Mouse (Mus musculus) forebrain, embryonic 11.5 days (tissue): ENCODE results near the gene Leng1. TPM values are rescaled to one million over a fixed set of nuclear protein-coding genes. Genes with fewer than 3 reads are reported as not detected.
A peak's percentile ranks its signal among the peaks of the same experiment; 100 is the strongest.

Source experiments
- ATAC-seq: fragments of 200-750 bp; cut with Nextera tagmentation; replicated peaks from 2 replicates; pipeline ENCODE4 v1.8.0; 2017; ENCODE audit warnings: moderate TSS enrichment; ENCODE audit not compliant: low FRiP score
- DNase-seq: peaks from one replicate; pipeline ENCODE4 v3.0.0-alpha.2; 2017; ENCODE audit warnings: low spot score
- H3K27ac ChIP-seq: fragments of 300-500 bp; sonication (generic); 2 replicates; pipeline ENCODE4 v1.5.1; 2014; ENCODE audit warnings: low read depth, low read length
- H3K27me3 ChIP-seq: fragments of 300-500 bp; sonication (generic); 2 replicates; pipeline ENCODE4 v1.6.1; 2014; ENCODE audit warnings: mild to moderate bottlenecking, low read length, mixed read lengths; ENCODE audit not compliant: control insufficient read depth, insufficient read depth
- H3K36me3 ChIP-seq: fragments of 300-500 bp; sonication (generic); 2 replicates; pipeline ENCODE4 v1.6.1; 2014; ENCODE audit warnings: mild to moderate bottlenecking, low read length, moderate library complexity, mixed read lengths; ENCODE audit not compliant: control insufficient read depth, insufficient read depth
- H3K4me1 ChIP-seq: fragments of 300-500 bp; sonication (generic); replicated peaks from 2 replicates; pipeline ENCODE4 v1.6.1; 2014; ENCODE audit warnings: low read length, mixed read lengths; ENCODE audit not compliant: control insufficient read depth, insufficient read depth
- H3K4me2 ChIP-seq: fragments of 300-500 bp; sonication (generic); 2 replicates; pipeline ENCODE4 v1.6.1; 2014; ENCODE audit warnings: low read depth, mild to moderate bottlenecking, low read length, moderate library complexity, mixed read lengths; ENCODE audit not compliant: severe bottlenecking
- H3K4me3 ChIP-seq: fragments of 300-500 bp; sonication (generic); 2 replicates; pipeline ENCODE4 v1.5.1; 2014; ENCODE audit warnings: low read depth, low read length
- H3K9ac ChIP-seq: fragments of 300-500 bp; sonication (generic); 2 replicates; pipeline ENCODE4 v1.6.1; 2014; ENCODE audit warnings: low read length
- H3K9me3 ChIP-seq: fragments of 300-500 bp; sonication (generic); 2 replicates; pipeline ENCODE4 v1.6.1; 2016; ENCODE audit warnings: low read length, mixed read lengths; ENCODE audit not compliant: control insufficient read depth
- WGBS: fragments of 180-500 bp; shearing (Covaris S2); extraction: QIAGEN DNeasy Blood & Tissue Kit; methylation state at CpG from one replicate; pipeline ENCODE4 v1.1.7; 2014; 5-methylcytosine and 5-hydroxymethylcytosine counted together
- polyA plus RNA-seq: library from polyadenylated mRNA; unstranded; fragments of >200 nt; fragmentation: Nextera tagmentation; extraction: Ambion mirVana; gene quantifications from 2 replicates; pipeline ENCODE4 v1.2.1, GENCODE M21; 2014

Gene Leng1
- polyA plus RNA-seq, 1 experiment from 2014 or later: 15.0 TPM

DNA sequence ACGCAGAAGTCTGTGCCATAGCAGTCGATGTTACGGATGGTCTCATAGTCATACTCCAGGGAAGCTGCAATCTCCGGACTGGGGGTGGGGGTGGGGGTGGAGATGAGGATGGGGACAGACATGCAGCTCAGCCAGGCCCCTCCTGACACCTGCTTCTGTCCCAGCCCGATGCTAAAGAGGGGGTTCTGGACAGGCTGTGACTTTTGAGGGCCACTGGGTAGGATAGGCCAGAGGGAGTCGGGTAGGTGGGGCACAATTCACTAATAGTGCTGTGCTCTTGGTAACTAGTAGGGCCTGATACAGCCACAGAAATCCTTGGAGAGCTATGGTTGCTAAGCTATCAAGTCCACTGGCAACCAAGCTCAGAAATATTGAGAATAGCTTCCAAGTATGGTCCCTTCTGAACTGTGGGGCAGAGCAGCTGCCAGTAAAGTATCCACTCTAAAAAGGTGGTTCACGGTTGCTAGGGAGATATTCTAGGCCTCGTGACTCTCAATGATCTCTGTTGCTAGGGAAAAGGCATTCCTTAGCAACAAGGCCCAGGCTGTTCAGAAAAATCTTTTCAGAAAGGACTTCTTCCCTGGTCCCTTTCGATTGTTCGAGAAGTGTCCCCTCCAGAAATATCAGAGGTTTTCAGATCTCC, 18.4 kb upstream of the Leng1 start:
- peak; percentile 64 for ATAC-seq
- Histone ChIP-seq H3K27ac (peak overlapping the region; percentile 53), H3K4me3 (no peak overlapping the region), H3K27me3 (no peaks in the 10 kb centered on the region), H3K36me3 (no peaks in the 10 kb centered on the region; the same call in 1 of the 2 replicates), H3K4me2 (no peak overlapping the region), H3K4me1 (0 out of 2 replicates have a peak, but pooled peaks cover 2% of the 10 kb centered on the region), H3K9me3 (no peaks in the 10 kb centered on the region), H3K9ac (no peak overlapping the region)
- 70% methylated on average over 10 of the region's 10 CpGs for WGBS
- DNase-seq: no peak

DNA sequence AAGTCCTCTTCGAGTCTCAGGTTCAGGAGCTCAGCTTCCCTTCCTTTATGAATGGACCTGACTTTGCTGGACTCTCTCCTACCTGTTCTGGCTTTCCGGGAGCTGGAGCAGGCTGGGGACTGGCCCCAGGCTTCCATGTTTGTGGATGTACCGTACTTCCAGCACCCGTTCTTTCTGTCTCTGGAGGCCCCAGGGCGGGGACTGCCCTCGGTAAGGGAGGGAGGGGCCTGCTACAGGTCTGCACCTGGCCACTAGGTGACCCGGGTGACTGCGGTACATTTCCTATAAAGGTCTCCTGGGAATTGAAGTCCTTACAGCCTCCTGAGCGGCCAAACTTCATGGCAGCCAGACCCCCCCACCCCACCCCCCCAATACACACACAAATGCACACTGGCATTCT, 11.7 kb upstream of the Leng1 start, which contains the start of gene Tmc4:
TSS of gene Tmc4 (minus strand) at position 212 of the 400 bp plus-strand sequence.
- WGBS: 56% methylated on average over 9 of the region's 9 CpGs
- H3K36me3 ChIP-seq: no peaks in the 10 kb centered on the region

DNA sequence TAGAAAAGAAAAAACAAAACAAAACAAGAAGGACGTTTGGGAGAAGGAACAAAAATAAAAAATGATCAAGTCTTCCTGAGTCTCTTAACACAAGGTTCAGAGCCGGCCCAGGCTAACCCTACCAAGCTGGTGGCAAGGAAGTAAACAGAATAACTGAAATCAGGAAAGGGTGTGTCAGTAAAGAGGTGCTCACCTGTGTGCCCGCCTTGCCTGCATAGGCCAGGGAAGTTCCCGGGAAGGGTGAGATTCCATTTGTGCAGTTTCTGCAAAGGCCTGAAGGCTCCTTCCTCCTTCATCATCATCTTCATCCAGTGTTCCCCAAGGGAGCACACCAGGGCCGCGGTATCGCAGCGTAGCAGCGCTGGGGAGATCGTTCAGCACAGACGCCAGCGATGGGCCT, 10.7 kb upstream of the Leng1 start:
- ATAC-seq (no peak), DNase-seq (no peak)
- H3K4me2 ChIP-seq: no peak overlapping the region
- no peaks in the 10 kb centered on the region for H3K36me3 ChIP-seq
- H3K27ac ChIP-seq: no peak overlapping the region
- no peak overlapping the region for H3K9ac ChIP-seq
- H3K27me3 ChIP-seq: no peaks in the 10 kb centered on the region
- H3K9me3 ChIP-seq: no peaks in the 10 kb centered on the region
- 90% methylated on average over 12 of the region's 12 CpGs for WGBS
- no peak overlapping the region for H3K4me3 ChIP-seq
- no peaks in the 10 kb centered on the region for H3K4me1 ChIP-seq

More for the DNA sequence above, 11.7 kb upstream of the Leng1 start, which contains the start of gene Tmc4:
- no peak within 1 kb of the TSS for H3K27ac ChIP-seq
- no peaks in the 10 kb centered on the region for H3K27me3 ChIP-seq
- no peaks in the 10 kb centered on the region for H3K4me1 ChIP-seq
- no peaks in the 10 kb centered on the region for H3K9me3 ChIP-seq
- DNase-seq: no peak
- no peak within 1 kb of the TSS for H3K4me2 ChIP-seq
- no peak within 1 kb of the TSS for H3K9ac ChIP-seq
- ATAC-seq: no peak
- H3K4me3 ChIP-seq: no peak within 1 kb of the TSS

DNA sequence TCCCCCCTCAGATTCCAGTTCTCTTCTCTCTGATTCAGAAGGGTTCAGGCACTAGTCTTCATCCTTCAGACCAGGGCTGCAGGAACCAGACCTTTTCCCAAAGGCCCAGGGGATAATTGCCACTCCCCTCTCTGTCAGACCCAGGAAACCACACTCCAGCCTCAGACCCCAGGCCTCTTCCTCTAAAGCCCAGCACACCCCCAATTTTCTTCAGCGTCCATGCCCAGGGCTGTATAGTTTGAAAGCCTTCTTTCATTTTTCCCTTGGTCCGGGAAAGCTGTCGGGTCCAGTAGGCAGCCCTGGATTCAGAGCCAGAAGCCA, 9.5 kb upstream of the Leng1 start:
- DNase-seq: no peak
- no peak overlapping the region for H3K9ac ChIP-seq
- no peak overlapping the region for H3K4me2 ChIP-seq
- H3K9me3 ChIP-seq: no peaks in the 10 kb centered on the region
- no peaks in the 10 kb centered on the region for H3K36me3 ChIP-seq
- 79% methylated on average over 3 of the region's 3 CpGs for WGBS
- H3K4me3 ChIP-seq: no peak overlapping the region
- ATAC-seq: no peak
- no peaks in the 10 kb centered on the region for H3K4me1 ChIP-seq
- H3K27me3 ChIP-seq: no peaks in the 10 kb centered on the region
- no peak overlapping the region for H3K27ac ChIP-seq

DNA sequence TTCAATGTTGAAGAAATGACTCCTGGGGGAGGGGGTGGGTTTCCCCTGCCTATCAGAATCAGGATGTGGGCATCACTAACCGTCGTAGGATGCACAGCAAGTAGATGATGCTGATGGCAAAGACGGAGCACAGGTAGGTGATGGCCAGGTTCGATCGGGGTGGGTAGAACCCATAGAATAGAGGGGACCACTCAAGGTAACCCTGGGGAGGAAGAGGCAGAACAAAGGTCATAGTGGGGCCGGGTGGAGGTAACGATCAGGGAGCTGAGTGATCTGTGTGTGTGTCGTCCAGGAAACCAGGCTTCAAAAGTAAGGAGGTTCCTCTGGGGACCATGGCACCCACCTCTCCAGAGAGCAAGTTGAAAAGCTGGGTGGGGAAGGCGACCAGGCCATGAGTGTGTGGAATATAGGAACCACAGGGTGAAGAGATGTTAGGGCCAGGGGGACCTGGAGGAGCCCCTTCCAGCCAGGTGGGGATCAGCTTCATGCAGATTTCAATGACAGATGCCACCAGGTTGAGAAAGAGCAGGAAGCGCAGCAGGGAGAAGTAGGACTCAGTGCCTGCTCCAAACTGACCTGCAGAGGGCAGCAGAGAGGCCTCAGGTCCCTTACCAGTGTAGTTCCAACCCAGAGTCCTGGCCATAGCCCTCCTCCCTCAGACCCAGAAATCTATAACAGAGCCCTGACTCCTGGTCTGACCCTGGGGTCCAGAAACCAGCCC, 9.0 kb upstream of the Leng1 start:
- no peaks in the 10 kb centered on the region for H3K36me3 ChIP-seq
- 69% methylated on average over 10 of the region's 10 CpGs for WGBS
- H3K4me2 ChIP-seq: no peak overlapping the region
- H3K4me1 ChIP-seq: no peaks in the 10 kb centered on the region
- no peaks in the 10 kb centered on the region for H3K9me3 ChIP-seq
- DNase-seq (peak; percentile 87), ATAC-seq (peak; percentile 90)
- H3K9ac ChIP-seq: no peak overlapping the region
- H3K27ac ChIP-seq: no peak overlapping the region
- no peaks in the 10 kb centered on the region for H3K27me3 ChIP-seq
- no peak overlapping the region for H3K4me3 ChIP-seq

DNA sequence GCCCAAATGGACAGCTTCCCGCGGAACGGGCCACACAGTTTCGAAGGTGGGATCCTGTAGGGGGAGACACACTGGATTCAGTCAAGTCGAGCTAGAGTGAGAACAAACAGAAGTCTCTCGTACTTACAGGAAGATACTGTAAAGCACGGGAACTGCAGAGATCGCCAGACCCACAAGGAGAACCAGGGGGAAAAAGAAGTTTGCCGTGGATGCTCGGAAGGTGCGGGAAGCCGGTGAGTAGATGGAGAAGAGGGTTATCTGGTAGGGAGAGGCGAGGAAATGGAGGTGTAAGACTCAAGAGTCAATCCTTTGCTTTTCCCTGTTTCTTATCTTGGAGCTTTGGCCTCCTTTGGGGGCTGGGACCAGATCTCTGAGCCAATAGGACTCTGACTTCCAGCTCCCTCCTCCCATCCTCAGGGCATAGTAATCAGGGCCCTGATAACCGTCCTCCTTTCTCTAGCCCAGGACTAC, 1.3 kb upstream of the Leng1 start:
- 17% methylated on average over 14 of the region's 14 CpGs for WGBS
- DNase-seq (no peak), ATAC-seq (no peak)
- Histone ChIP-seq H3K27me3 (no peaks in the 10 kb centered on the region), H3K36me3 (peaks cover 2% of the 10 kb centered on the region; the same call in 1 of the 2 replicates), H3K27ac (no peak overlapping the region), H3K4me1 (peaks cover 16% of the 10 kb centered on the region), H3K9ac (peak overlapping the region; percentile 1; the same call in 1 of the 2 replicates), H3K9me3 (no peaks in the 10 kb centered on the region), H3K4me2 (no peak overlapping the region), H3K4me3 (no peak overlapping the region)

DNA sequence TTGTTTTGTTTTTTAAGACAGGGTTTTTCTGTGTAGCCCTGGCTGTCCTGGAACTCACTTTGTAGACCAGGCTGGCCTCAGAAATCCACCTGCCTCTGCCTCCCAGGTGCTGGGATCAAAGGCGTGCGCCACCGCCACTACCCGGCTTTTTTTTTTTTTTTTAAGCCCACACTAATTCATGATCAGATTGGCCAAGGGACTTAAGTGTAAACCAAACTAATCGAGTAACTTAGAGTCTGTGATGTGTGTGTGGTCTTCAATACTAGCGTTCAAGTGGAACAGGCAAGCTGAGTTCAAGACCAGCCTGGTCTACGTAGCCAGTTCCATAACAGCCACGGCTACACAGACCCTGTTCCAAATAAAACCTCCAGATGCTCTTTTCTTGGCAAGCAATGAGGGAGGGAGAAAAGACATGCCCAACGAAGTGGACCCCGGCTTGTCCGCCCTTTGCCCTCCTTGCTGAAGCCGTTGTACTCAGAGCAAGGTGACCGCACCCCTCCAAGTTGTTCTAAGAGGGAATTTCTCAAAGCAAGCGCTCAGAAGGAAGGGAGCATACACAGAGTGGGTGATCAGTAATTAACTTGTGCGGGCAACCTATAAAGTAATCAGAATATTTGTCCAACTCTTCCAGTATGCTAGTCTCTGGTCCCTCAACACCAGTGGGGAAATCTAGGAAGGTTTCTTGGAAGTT, 971 bp downstream of the Leng1 start:
- Histone ChIP-seq H3K27ac (peak overlapping the region; percentile 73; the same call in 1 of the 2 replicates), H3K36me3 (peaks cover 18% of the 10 kb centered on the region), H3K4me3 (peak overlapping the region; percentile 69), H3K4me2 (peak overlapping the region; percentile 79), H3K4me1 (peaks cover 16% of the 10 kb centered on the region), H3K9me3 (no peaks in the 10 kb centered on the region), H3K9ac (peak overlapping the region; percentile 79), H3K27me3 (no peaks in the 10 kb centered on the region)
- ATAC-seq (peak; percentile 43), DNase-seq (no peak)
- WGBS: 34% methylated on average over 15 of the region's 15 CpGs

DNA sequence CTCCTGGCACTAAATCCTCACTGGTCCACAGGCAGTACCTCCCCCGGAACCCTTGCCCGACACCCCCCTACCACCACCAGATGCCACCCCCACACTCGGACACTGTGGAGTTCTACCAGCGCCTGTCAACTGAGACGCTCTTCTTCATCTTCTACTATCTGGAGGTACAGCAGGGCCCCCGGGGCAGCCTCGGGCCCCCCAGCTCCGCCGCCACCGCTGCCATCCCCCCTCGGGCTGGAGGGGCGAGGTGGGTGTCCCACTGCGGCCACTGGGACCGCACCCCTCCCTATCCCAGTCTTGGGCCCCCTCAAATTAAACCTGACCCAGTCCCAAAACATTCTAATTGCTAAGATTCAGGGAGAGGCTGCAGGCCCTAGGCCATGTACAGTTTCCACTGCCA, 7.1 kb downstream of the Leng1 start:
- H3K36me3 ChIP-seq: peaks cover 51% of the 10 kb centered on the region
- DNase-seq (no peak), ATAC-seq (no peak)
- no peaks in the 10 kb centered on the region for H3K27me3 ChIP-seq
- H3K4me3 ChIP-seq: no peak overlapping the region
- 95% methylated on average over 14 of the region's 14 CpGs for WGBS
- no peak overlapping the region for H3K4me2 ChIP-seq
- no peak overlapping the region for H3K27ac ChIP-seq
- H3K4me1 ChIP-seq: peaks cover 2% of the 10 kb centered on the region; the same call in 1 of the 2 replicates
- no peaks in the 10 kb centered on the region for H3K9me3 ChIP-seq
- no peak overlapping the region for H3K9ac ChIP-seq
